ENCODE assay signal across 30 mouse cellular contexts in genomic region chr15:10242250-10242649, GRCm38 (mm10).
"Had no signal": no experiment of that assay in that cellular context is flagged by ENCODE, and none has a peak within 500 bp of the region (broad histone marks: within the 10 kb centered on the region; RNA-seq: fewer than 3 reads in every experiment).

No protein-coding gene starts in this region.

- H3K27ac ChIP-seq: heart, embryonic 10.5 days; heart, embryonic 13.5 days; heart, embryonic 15.5 days; hindbrain, embryonic 10.5 days; hindbrain, embryonic 12.5 days; hindbrain, embryonic 13.5 days; hindbrain, embryonic 14.5 days; hindbrain, embryonic 15.5 days; hindbrain, postnatal 0 days; intestine, embryonic 15.5 days; kidney, embryonic 15.5 days; kidney, postnatal 0 days; layer of hippocampus, adult 2 months; left cerebral cortex, adult 2 months had no signal

- DNase-seq: heart, postnatal 10 days; heart, postnatal 14 days; heart, postnatal 36 days; heart, postnatal 4 days; kidney, adult 18-20 months; kidney, adult 2 months; kidney, adult 8-10 months; kidney, adult 9 months; kidney, postnatal 10 days; kidney, postnatal 14 days; kidney, postnatal 25 days; kidney, postnatal 36 days; kidney, postnatal 4 days; layer of hippocampus, adult 9-11 months; layer of hippocampus, postnatal 36 days had no signal

- H3K4me3 ChIP-seq: heart, embryonic 10.5 days; heart, embryonic 12.5 days; heart, embryonic 13.5 days; heart, embryonic 15.5 days; hindbrain, embryonic 10.5 days; hindbrain, embryonic 12.5 days; hindbrain, embryonic 13.5 days; hindbrain, embryonic 15.5 days; intestine, embryonic 15.5 days; kidney, embryonic 15.5 days; layer of hippocampus, adult 2 months; left cerebral cortex, adult 2 months had no signal

- H3K4me1 ChIP-seq: heart, embryonic 10.5 days; heart, embryonic 12.5 days; heart, embryonic 13.5 days; heart, embryonic 15.5 days; hindbrain, embryonic 10.5 days; hindbrain, embryonic 12.5 days; hindbrain, embryonic 13.5 days; hindbrain, embryonic 15.5 days; intestine, embryonic 15.5 days; kidney, embryonic 15.5 days had no signal

- H3K36me3 ChIP-seq: heart, embryonic 10.5 days; heart, embryonic 12.5 days; heart, embryonic 13.5 days; heart, embryonic 15.5 days; hindbrain, embryonic 10.5 days; hindbrain, embryonic 12.5 days; hindbrain, embryonic 13.5 days; hindbrain, embryonic 15.5 days; intestine, embryonic 15.5 days; kidney, embryonic 15.5 days had no signal

- H3K27me3 ChIP-seq: heart, embryonic 12.5 days; heart, embryonic 13.5 days; heart, embryonic 15.5 days; hindbrain, embryonic 12.5 days; hindbrain, embryonic 13.5 days; hindbrain, embryonic 15.5 days; intestine, embryonic 15.5 days; kidney, embryonic 15.5 days had no signal

- H3K9ac ChIP-seq: heart, embryonic 12.5 days; heart, embryonic 13.5 days; heart, embryonic 15.5 days; hindbrain, embryonic 12.5 days; hindbrain, embryonic 13.5 days; hindbrain, embryonic 14.5 days; hindbrain, embryonic 15.5 days; intestine, embryonic 15.5 days; kidney, embryonic 15.5 days had no signal
